Mouse (Mus musculus) kidney, postnatal 4 days (tissue): ENCODE results near the gene Rplp1.

Experiments
- DNase-seq, 2 experiments: peaks; one replicate each; pipeline ENCODE4 v3.0.0; 2021; ENCODE audit warnings: mixed read lengths in 2 of 2

The Rplp1 gene

DNA sequence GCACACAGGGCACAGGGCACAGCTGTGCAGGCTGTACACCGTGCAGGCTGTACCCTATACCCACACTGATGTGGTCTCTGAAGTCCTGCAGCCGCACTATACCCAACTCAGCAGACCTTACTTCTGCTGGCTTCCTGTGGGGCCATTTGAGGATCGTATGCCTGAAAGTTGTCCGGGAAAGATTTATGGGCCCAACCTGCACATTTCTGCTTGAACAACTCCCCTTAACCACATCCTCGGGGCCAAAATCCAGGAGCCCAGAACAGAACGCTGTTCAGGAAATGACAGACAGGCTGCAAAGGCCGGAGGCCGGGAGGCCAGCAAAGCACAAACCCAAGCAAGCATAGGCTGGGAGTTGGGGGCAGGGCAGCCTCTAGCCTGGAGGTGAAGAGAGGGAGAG is 41.0 kb downstream of the Rplp1 start:
- peak; percentile 39 to 54 for DNase-seq

DNA sequence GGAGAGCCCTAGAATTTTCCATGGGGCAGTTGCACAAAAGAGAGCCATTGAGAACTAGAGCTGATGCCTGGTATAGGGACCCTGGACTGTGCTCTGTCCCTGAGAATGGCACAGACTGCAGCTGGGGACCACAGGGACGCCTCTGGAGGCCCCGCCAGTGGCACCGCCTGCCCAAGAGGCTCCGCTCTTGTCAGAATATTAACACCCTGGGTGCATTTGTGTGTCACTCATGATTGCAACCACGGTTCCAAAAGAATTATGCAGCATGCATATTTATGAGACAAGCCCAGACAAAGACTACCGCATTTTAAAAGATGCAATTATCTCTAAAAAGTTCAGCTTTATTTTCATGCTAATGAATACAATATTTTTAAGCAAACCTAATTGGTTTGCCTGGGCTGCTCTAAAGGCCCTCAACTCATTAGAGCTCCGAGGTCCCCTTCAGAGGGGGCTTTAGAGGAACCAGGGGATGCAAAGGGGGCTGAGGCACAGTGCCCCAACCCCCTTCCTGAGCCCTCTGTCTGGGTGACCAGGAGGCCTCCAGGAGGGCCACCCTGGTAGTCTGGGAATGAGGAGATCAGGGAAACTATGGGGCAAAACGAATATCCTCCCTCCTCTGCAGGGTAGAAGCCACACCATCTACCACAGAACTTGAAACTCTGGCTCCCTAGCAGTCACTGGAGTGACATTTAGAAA is 41.9 kb downstream of the Rplp1 start:
- DNase-seq, result no peak

DNA sequence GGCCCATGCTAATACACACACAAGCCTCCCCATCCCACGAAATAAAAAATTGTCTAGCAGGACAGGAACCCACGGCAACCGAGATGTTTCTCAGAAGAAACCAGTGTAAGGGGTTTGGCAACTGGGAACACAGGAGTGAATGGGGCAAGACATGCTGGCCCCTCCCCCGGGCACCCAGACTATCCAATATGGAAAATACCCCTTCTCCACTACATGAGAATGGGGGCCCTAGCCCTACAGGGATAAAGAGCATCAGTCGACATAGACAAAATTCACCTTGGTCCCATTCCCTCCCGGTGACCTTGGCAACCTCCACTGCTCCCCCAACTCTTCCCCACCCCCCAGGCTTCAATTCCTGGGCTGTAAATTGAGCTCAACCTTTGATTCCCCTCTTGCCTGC is 42.5 kb downstream of the Rplp1 start:
- DNase-seq, result no peak

DNA sequence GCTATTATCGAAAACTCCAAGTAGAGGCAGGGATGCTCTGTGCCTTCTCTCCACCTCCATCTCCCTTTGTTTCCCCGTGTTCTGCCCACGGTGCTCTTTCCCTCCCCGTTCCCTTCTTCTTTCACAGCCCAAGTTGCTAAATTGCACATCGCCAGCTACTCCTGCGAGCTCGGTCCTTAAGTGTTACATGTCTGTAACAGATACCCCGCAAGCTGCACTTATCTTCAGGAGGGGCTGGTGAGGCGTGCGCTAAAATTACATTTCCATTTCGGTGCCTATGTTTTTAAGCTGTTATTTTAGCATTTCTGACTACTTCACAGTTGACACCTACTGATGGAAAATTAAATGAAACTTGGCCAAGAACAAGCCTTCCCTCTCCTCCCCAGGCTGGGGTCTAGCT is 46.7 kb downstream of the Rplp1 start:
- DNase-seq, result no peak
